Mouse (Mus musculus) myocyte (in vitro differentiated cells): ENCODE measurements at regions not wholly inside any gene's neighbourhood (a gene's known extent, or its start where the extent isn't known, plus 50 kb on each side); places are given as distances from the start of the nearest gene placed in this dataset.

Experiments used
- MYOG ChIP-seq, 3 experiments: IDR thresholded peaks; one replicate each; pipeline ENCODE4 v1.6.1; 2011; ENCODE audit warnings: control low read depth in 2 of 3, low read depth in 2 of 3, mild to moderate bottlenecking in 2 of 3; ENCODE audit not compliant: insufficient read length in 2 of 3, control insufficient read depth in 1 of 3, insufficient read depth in 1 of 3
- POLR2AphosphoS2 ChIP-seq: IDR thresholded peaks from one replicate; pipeline ENCODE4 v1.6.1; 2011; ENCODE audit warnings: low read depth, control low read depth; ENCODE audit not compliant: insufficient read length
- USF1 ChIP-seq: IDR thresholded peaks from one replicate; pipeline ENCODE4 v1.6.1; 2011; ENCODE audit warnings: low read depth, mild to moderate bottlenecking, control low read depth, moderate library complexity

DNA sequence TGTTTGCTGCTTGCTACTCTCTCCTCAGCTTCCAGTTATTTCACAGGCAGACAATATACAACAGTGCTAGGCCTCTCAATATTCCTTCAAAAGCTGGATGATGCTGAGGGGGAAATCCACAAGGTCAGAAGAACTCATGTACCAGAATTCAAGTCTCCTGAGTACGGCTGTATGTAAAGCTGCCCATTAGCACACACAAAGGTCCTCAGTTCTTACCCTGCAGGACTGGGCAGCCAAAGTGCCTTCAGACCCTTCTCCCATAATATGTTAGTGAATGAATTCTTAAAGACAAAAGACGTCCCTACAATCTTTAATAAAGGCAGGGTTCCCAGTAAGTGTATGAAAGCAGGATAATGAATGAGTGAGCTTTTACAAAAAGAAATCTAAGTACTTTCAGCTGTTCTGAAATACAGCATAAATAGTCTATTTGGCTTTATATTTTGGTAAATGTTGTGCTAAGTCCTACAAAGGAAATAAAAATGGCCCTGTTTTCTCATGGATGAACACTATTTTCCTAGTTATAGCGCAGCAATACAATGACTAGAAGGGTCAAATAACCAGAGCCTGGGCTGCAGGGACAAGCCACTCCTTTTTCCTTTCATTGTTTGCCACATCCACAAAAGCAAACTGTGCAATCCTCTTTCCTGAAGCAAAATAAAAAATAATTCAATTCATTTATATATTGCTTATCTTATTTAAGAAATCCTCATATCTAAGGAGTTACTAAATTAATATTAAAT lies 384.8 kb upstream of the Ccnh start:
- TF ChIP-seq USF1 = no peak
- no peak for TF ChIP-seq POLR2AphosphoS2
- no peak for TF ChIP-seq MYOG (IDR thresholded peaks at IDR 0.05; ENCODE audit: control insufficient read depth in 1 of 3, insufficient read depth in 1 of 3, insufficient read length in 2 of 3, low read depth in 2 of 3)
